Mouse (Mus musculus) midbrain, embryonic 14.5 days (tissue): ENCODE measurements around the gene Adamts7. TPM values are rescaled to one million over a fixed set of nuclear protein-coding genes. Genes with fewer than 3 reads are reported as not detected.

Experiments used
- ATAC-seq: fragments of 200-750 bp; cut with Nextera tagmentation; 2 replicates; pipeline ENCODE4 v1.8.0; 2017; ENCODE audit warnings: moderate number of reproducible peaks, moderate library complexity; ENCODE audit not compliant: low FRiP score, low TSS enrichment
- DNase-seq: peaks from one replicate; pipeline ENCODE4 v3.0.0-alpha.2; 2015
- H3K27ac ChIP-seq: fragments of 300-500 bp; sonication (generic); replicated peaks from 2 replicates; pipeline ENCODE4 v1.5.1; 2014; ENCODE audit warnings: mild to moderate bottlenecking, low read depth, low read length, moderate library complexity
- H3K27me3 ChIP-seq: fragments of 300-500 bp; sonication (generic); 2 replicates; pipeline ENCODE4 v1.6.1; 2014; ENCODE audit warnings: low read length, control low read depth, mixed read lengths; ENCODE audit not compliant: control insufficient read depth, insufficient read depth
- H3K36me3 ChIP-seq: fragments of 300-500 bp; sonication (generic); 2 replicates; pipeline ENCODE4 v1.6.1; 2014; ENCODE audit warnings: low read length, control low read depth; ENCODE audit not compliant: control insufficient read depth, insufficient read depth
- H3K4me1 ChIP-seq: fragments of 300-500 bp; sonication (generic); 2 replicates; pipeline ENCODE4 v1.6.1; 2014; ENCODE audit warnings: mild to moderate bottlenecking, antibody characterized with exemption, low read length, control low read depth; ENCODE audit not compliant: control insufficient read depth, insufficient read depth
- H3K4me2 ChIP-seq: fragments of 300-500 bp; sonication (generic); 2 replicates; pipeline ENCODE4 v1.6.1; 2014; ENCODE audit warnings: mild to moderate bottlenecking, low read length, moderate library complexity
- H3K4me3 ChIP-seq: fragments of 300-500 bp; sonication (generic); replicated peaks from 2 replicates; pipeline ENCODE4 v1.5.1; 2014; ENCODE audit warnings: low read depth, low read length
- H3K9ac ChIP-seq: fragments of 300-500 bp; sonication (generic); replicated peaks from 2 replicates; pipeline ENCODE4 v1.6.1; 2014; ENCODE audit warnings: mild to moderate bottlenecking, low read length, moderate library complexity
- H3K9me3 ChIP-seq: fragments of 300-500 bp; sonication (generic); 2 replicates; pipeline ENCODE4 v1.6.1; 2016; ENCODE audit warnings: low read length, control low read depth, mixed read lengths; ENCODE audit not compliant: control insufficient read depth
- WGBS: fragments of 180-500 bp; shearing (Covaris S2); extraction: QIAGEN DNeasy Blood & Tissue Kit; methylation state at CpG from one replicate; pipeline ENCODE4 v1.1.7; 2014; 5-methylcytosine and 5-hydroxymethylcytosine counted together
- polyA plus RNA-seq: library from polyadenylated mRNA; unstranded; fragments of >200 nt; fragmentation: Nextera tagmentation; extraction: Ambion mirVana; gene quantifications from 2 replicates; pipeline ENCODE4 v1.2.1, GENCODE M21; 2014

The Adamts7 gene
- polyA plus RNA-seq = 8.1 and 10.7 TPM in 2 replicates

GRCm38 (mm10) chr9:90162926-90163748 lies at the start of gene Adamts7:
TSS of gene Adamts7 (plus strand) at chr9:90163069.
- peak; percentile 70 for ATAC-seq

GRCm38 (mm10) chr9:90113151-90113550 lies 49.7 kb upstream of the Adamts7 start:
- peaks cover 17% of the 10 kb centered on the region for H3K4me1 ChIP-seq
- DNase-seq (peak; percentile 35), ATAC-seq (no peak)
- peak overlapping the region; percentile 88 for H3K4me3 ChIP-seq
- H3K4me2 ChIP-seq = peak overlapping the region; percentile 84
- no peaks in the 10 kb centered on the region for H3K9me3 ChIP-seq
- H3K36me3 ChIP-seq = peaks cover 8% of the 10 kb centered on the region
- 2% methylated on average over 13 of the region's 13 CpGs for WGBS
- H3K27ac ChIP-seq = peak overlapping the region; percentile 99; the same call in 1 of the 2 replicates
- H3K27me3 ChIP-seq = no peaks in the 10 kb centered on the region
- peak overlapping the region; percentile 98 for H3K9ac ChIP-seq

More at GRCm38 (mm10) chr9:90162926-90163748, at the start of gene Adamts7:
- H3K27me3 ChIP-seq = no peaks in the 10 kb centered on the region
- H3K4me3 ChIP-seq = peak within 1 kb of the TSS; percentile 74
- peak within 1 kb of the TSS; percentile 61 for H3K4me2 ChIP-seq
- DNase-seq = peak; percentile 82
- WGBS = under 1% methylated on average over 57 of the region's 60 CpGs
- no peaks in the 10 kb centered on the region for H3K36me3 ChIP-seq
- H3K9ac ChIP-seq = peak within 1 kb of the TSS; percentile 88
- H3K27ac ChIP-seq = peak within 1 kb of the TSS; percentile 76
- no peaks in the 10 kb centered on the region; the same call in 1 of the 2 replicates for H3K9me3 ChIP-seq
- H3K4me1 ChIP-seq = peaks cover 9% of the 10 kb centered on the region

GRCm38 (mm10) chr9:90113651-90114566 lies 49.0 kb upstream of the Adamts7 start:
- Histone ChIP-seq H3K4me3 (peak overlapping the region; percentile 88), H3K9ac (peak overlapping the region; percentile 98), H3K4me1 (peaks cover 17% of the 10 kb centered on the region), H3K27ac (peak overlapping the region; percentile 99), H3K9me3 (no peaks in the 10 kb centered on the region), H3K27me3 (no peaks in the 10 kb centered on the region), H3K36me3 (peaks cover 3% of the 10 kb centered on the region; the same call in 1 of the 2 replicates), H3K4me2 (peak overlapping the region; percentile 84)
- DNase-seq = peak; percentile 93
- WGBS = under 1% methylated on average over 82 of the region's 82 CpGs
- peak; percentile 72 for ATAC-seq

DNA sequence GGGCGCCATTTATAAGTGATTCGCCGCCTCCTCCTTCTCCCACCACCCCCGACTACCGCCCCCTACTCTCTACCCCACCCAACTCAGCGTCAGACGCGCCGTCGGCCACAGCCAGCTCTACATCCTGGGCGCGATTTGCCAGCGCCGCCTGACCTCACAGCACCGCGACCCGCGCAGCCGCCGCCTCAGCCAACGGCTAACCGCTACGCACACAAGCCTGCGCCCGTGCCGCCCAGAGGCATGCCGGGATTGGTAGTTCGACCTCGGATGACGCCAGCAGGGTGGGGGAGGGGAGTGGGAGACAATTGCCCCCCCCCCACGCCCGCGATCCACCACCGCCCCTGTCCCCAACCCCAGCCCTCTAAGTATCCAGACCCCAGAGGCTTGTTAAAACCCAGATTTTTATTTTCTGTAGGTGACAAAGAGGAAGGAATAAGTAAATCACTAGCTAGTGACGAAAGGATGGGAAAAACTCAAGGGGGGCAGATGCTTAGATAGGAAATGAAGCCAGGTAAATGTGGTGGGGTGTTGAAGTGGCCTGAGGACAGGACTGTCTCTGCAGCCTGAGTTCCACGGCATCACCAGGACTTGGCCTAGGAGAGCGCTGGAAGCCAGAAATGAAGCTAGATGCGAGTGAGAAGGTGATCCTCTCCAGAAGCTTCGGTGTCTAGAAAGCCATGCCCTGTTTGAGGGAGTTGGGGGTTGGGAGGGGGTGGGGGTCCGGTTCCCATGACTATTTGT lies 48.1 kb upstream of the Adamts7 start, which contains the start of gene Morf4l1:
Gene Morf4l1 (minus strand): TSS at position 208 of the 741 bp plus-strand sequence.
- no peaks in the 10 kb centered on the region for H3K27me3 ChIP-seq
- H3K4me3 ChIP-seq = peak within 1 kb of the TSS; percentile 88
- H3K9me3 ChIP-seq = no peaks in the 10 kb centered on the region
- H3K4me2 ChIP-seq = peak within 1 kb of the TSS; percentile 84
- H3K36me3 ChIP-seq = no peaks in the 10 kb centered on the region
- WGBS = 2% methylated on average over 38 of the region's 40 CpGs
- H3K9ac ChIP-seq = peak within 1 kb of the TSS; percentile 98
- ATAC-seq (peak; percentile 99), DNase-seq (peak; percentile 99)
- H3K4me1 ChIP-seq = peaks cover 17% of the 10 kb centered on the region
- peak within 1 kb of the TSS; percentile 99 for H3K27ac ChIP-seq

GRCm38 (mm10) chr9:90115308-90115700 lies 47.6 kb upstream of the Adamts7 start:
- H3K27me3 ChIP-seq = no peaks in the 10 kb centered on the region
- H3K4me3 ChIP-seq = peak overlapping the region; percentile 88
- peak overlapping the region; percentile 77 for H3K27ac ChIP-seq
- H3K36me3 ChIP-seq = no peaks in the 10 kb centered on the region
- peak overlapping the region; percentile 81 for H3K4me2 ChIP-seq
- H3K4me1 ChIP-seq = peaks cover 17% of the 10 kb centered on the region
- DNase-seq (no peak), ATAC-seq (no peak)
- peak overlapping the region; percentile 78 for H3K9ac ChIP-seq
- no peaks in the 10 kb centered on the region for H3K9me3 ChIP-seq

GRCm38 (mm10) chr9:90117234-90117633 lies 45.6 kb upstream of the Adamts7 start:
- H3K4me3 ChIP-seq = no peak overlapping the region

GRCm38 (mm10) chr9:90122246-90122740 lies 40.6 kb upstream of the Adamts7 start:
- no peak overlapping the region for H3K27ac ChIP-seq
- H3K9ac ChIP-seq = no peak overlapping the region
- 0 out of 2 replicates have a peak, but pooled peaks cover 5% of the 10 kb centered on the region for H3K4me1 ChIP-seq
- 82% methylated on average over 4 of the region's 4 CpGs for WGBS
- no peak overlapping the region for H3K4me2 ChIP-seq
- no peak overlapping the region for H3K4me3 ChIP-seq
- no peaks in the 10 kb centered on the region for H3K36me3 ChIP-seq
- no peak for ATAC-seq
- no peaks in the 10 kb centered on the region for H3K9me3 ChIP-seq
- no peaks in the 10 kb centered on the region for H3K27me3 ChIP-seq
- DNase-seq = no peak

More at GRCm38 (mm10) chr9:90117234-90117633, 45.6 kb upstream of the Adamts7 start:
- no peaks in the 10 kb centered on the region for H3K36me3 ChIP-seq
- ATAC-seq = no peak
- no peaks in the 10 kb centered on the region for H3K9me3 ChIP-seq
- H3K4me1 ChIP-seq = peaks cover 8% of the 10 kb centered on the region
- no peaks in the 10 kb centered on the region for H3K27me3 ChIP-seq
- H3K27ac ChIP-seq = no peak overlapping the region
- no peak overlapping the region for H3K9ac ChIP-seq
- no peak for DNase-seq
- H3K4me2 ChIP-seq = no peak overlapping the region
